Mouse (Mus musculus) embryo, embryonic 10.5 days (tissue): ENCODE results near the gene Arhgef10l.

Experiments
- DNase-seq: peaks from one replicate; pipeline ENCODE4 v3.0.0-alpha.2; 2015; ENCODE audit warnings: low spot score

The Arhgef10l gene

DNA sequence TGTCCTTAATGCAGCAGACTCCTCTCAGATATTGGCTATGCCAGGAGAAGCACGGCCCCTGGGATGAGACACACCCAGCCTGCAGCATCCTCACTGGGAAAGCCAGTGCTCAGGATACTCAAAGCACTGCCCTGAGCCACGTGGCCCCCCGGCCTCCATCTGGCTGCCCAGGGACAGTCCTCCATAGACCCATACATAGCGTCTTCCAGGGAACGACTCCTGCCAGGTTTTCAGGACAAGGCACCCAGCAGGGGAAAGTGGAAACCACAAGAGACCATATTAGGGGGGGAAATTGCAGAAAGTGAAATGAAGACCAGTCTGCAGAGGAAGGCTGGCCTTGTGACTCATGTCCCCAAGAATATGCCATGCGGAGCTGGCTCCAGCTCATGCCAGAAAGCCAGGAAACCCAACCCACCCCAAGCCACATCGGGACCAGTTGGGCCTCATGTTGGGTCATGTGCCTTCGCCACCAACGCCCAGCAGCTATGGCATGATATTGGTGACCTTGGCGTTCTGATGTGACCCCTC lies 30.9 kb downstream of the Arhgef10l start:
- DNase-seq, result no peak

DNA sequence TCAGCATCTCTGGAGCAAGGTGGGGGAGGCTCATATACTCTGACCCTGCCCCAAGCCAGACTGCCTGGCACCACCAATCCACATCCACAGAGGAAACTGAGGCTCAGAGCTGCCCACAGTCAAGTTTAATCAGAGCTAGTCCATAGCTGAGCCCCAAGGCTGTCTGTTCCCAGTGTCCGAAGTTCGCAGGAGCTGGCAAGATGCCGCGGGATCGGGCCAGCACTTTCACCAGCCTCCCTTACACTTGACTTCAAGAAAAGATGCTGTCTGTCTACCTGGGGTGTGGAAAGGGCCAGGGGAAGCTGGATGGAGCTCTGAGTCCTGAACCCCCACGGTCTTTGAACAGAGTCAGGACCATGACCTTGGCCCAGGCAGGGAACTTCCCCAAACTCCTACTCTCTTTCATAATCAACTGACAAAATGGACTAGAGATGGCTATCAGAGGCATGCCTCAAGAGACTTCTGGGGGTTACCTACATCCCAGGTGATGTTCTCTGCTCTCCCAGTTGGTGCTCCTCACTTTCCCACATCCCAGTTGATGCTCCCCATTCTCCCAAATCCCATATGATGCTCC lies 34.4 kb downstream of the Arhgef10l start:
- DNase-seq, result no peak

DNA sequence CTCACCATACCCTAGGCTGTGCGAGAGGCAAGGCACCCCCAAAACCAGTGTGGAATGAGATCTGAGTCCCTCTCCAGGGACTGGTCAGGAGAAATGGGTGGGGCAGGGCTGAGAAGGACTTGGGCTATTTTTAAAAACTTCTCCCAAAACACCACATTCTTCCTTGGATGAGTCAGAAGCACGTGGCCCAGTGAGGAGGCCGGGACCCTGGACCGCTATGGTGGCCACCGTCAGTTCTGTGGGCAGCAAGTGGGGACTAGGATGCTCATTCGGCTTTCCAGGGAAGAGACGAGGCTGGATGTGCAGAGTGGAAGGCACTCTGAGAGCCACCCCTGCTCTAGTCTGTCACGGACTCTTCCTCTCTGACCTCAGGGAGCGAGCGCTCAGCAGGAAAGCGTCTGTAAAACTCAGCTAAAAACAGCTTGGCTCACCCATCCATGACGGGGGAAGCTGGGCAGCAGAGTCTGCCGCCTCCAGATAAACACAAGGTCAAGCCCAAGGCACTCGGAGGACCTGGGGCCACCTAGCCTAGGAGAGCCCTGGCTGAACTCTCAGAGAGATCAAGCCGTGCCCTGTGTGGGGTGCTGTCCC lies 35.1 kb downstream of the Arhgef10l start:
- no peak for DNase-seq

DNA sequence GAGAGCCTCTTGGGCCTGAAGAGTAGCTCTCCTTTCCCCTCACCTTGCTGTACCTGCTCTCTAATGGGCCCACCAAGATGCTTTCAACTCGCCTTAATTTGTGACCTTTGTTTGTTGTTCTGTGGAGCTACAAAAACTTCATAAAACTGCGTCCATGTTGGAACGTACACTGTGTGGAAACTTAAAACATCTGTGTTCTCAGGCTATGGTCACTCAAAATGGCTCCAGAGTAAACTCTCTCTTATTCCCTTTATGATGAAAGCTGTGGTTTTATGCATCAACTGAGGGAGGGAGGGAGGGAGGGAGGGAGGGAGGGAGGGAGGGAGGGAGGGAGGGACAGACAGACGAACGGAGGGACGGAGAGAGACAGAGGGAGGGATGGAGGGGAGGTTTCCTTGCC lies 35.7 kb downstream of the Arhgef10l start:
- DNase-seq, result no peak

DNA sequence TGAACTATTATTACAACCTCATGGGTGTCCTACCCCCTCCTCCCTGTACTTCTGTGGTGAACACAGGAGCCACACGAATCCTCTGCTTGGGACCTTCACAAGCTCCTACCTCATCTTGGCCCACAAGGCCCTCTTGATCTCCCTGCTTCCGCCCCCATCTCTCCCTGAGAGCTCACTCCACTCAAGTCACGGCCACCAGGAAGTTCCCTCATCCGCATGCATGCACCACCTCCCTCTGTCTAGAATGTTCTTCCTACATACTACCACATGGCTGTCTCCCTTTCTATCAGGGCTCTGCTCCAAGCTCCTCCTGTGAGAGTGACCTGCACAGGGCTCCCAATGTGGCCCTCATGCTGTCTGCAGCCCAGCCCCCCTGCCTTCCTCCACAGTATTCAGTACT lies 36.8 kb downstream of the Arhgef10l start:
- no peak for DNase-seq

DNA sequence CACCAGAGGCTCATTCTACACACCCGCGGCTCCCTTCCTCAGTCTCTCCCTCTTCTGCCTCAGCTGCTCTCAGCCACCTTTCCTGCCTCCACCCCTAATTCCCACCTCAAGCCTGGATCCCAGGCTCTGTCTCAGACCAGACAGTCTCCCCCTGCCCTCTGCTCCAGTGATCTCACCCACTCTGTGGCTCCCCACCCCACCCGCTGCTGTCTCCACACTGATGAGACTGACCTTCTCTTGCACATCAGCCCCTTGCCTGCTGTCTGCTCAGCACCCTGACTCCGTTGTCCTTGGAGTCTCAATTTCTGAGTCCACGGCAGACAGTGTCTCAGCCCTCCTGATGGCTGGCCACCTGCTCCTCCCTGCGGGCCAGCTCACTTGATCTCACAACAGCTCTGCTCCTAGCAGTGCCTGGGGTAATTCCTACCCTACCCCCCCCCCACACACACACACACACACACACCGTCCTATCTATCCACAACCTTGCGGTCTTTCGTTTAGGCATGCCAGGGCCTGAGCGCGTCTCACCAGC lies 37.3 kb downstream of the Arhgef10l start:
- DNase-seq, result no peak

DNA sequence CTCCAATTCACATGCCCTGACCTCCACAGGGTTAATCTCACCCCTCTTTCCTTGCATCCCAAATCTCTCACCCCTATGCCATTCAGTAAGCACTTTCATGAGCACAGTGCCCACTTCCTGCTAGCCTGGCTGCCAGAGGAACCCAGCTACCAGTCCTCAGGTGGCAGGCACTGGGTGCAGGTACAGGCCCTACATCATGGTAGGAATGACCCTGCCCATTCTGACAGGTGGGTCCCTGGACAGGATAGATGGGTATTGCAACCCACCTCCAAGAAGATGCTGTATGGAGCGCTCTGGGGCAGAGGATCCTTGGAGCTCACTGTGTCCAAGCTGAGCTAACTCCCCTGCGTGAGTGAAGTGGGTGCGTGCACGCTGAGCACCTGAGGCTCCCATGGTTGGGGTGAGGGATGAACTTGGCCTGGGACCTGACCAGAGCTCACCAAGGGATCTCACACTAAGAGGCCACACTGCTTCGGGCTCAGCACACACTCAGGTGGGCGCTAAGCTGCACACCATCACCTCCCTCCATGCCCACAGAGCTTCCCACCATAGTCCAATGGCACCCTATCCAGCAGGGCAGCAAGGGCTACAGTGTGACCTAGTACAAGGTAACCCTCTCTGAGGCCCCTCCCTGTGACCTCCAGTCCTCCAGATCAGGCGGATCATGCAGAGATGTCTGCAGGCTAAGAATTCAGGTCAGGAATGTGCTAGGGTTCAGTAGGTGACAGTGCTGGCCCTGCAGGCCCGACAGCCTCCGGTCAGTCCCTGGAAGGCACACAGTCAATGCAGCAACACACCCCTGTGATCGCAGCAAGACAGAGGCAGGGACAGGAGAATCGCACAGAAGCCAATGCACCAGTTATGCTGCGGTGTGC lies 39.9 kb downstream of the Arhgef10l start:
- no peak for DNase-seq

DNA sequence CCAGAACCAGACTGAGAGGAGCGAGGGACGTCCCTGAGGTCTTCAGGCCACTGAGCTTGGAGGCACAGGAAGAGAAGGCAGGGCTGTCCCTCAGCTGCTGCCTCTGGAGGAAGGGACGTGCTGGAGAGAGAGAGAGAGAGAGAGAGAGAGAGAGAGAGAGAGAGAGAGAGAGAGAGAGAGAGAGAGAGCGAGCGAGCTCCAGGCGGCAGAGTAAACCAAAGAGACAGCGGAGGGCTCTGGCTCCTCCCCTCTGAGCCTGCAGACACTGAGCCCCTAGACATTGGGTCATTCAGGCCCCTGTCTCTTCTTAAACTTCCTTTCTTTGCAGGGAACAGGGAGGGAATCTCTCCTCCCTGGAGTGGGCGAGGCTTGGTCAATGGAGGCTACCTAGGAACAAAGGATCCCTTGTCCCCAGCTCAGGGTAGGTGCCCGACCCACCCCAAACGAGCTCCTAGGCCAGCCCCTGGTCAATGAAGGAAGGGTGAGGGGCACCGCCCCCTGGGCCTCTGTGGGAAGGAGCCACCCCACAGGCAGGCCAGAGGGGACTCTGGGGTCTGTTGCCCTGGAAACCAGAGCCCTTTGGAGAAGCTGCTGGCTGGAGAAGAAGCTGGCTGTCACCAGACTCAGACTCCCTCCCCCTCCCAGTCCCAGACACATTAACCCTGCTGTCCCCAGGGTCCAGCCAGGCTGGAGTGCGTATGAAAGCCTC lies 41.2 kb downstream of the Arhgef10l start:
- DNase-seq, result peak; percentile 97

DNA sequence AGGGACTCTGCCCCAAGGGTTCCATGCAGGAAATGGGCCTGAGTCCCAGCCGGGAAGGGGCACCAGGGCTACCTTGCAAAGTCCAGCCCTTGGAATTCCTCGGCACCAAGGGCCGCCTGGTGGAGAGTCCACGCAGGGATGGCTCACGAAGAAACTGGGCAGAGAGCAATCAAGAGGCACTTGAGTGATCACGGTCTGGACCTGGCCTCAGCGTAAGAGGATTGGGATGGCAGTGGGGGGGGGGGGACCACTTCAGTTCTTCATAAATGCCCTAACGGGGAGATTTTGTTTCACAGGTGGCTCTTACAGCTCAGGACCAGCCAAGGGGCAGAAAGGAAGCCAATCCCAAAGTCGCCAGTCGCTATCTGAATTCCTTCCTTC lies 41.7 kb downstream of the Arhgef10l start:
- peak; percentile 55 for DNase-seq

DNA sequence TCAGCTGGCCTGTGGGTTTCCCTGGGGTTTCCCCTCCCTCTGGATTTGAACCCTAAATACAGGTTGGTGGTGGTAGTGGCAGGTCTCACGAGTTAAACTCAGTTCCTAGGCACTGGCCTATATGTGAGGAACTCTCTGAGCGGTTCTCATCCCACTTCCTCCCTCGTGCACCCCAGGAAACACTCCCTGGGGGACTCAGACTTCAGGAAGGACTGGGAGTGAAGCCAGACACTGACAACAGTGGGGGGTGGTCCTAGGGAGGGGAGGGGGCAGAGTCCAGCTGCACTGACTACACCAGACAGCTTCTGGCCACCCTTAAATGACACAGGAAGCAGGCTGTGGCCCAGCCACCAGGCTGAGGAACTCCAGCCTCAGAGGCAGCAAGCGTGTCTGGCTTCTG lies 43.0 kb downstream of the Arhgef10l start:
- DNase-seq, result no peak

DNA sequence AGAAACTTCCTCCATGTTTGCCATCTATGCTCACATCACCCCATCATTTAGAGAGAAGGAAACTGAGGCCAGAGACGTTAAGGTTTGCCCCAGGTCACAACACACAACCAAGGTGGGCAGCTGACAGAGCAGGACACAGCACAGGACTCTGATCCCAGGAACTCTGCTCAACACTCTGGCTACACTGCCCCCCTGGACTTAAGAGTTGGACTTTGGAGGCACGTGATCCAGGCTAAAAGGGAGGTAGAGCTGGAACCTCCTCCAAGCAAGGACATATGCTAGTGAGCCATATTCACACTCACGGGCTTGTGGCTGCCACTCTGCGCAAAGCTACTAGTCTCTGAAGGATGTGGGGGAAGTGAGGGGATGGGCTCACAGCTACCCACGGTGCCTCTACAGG lies 45.3 kb downstream of the Arhgef10l start:
- DNase-seq, result no peak

DNA sequence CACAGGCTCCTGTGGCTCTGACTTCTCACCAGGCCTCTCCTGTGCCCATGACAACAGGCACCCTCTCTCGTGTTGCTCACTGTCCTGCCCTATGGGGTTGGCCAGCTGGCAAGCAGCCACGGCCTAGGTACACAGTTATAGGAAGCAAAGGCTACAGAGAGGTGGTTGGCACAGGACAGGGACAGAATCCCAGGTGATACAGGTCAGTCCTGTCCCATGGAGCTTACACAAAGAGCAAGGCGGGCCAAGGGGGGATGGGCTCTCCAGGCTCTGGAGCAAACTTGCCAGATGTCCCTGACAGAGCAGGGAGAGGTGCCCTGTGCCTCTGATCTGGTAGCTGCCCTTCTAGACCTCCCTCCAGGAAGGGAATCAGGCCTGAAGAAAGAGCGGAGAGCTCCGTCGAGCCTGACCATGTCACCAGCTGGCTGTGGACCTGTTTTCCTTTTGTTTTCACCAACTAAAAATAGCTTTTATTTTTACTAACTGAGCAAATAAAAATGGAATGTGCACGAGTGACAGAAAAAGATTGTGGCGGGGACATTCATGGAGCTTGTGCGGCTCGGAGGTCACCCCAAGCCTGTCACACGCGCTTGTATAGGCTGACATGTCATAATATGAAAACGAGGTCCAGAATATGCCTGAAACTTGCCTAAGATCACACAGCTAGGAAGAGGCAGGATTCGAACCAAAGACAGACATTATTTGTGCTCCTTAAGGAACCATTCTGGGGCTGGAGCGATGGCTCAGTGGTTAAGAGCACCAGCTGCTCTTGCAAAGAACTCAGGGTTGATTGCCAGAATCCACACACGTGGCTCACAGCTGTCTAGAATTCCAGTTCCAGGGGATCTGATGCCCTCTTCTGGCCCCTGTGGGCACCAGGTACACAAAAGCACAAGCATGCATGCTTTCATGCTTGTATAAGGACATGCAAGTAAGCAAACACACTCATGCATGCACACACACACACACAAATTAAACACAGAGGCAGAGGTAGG lies 48.1 kb downstream of the Arhgef10l start:
- peak; percentile 63 for DNase-seq

DNA sequence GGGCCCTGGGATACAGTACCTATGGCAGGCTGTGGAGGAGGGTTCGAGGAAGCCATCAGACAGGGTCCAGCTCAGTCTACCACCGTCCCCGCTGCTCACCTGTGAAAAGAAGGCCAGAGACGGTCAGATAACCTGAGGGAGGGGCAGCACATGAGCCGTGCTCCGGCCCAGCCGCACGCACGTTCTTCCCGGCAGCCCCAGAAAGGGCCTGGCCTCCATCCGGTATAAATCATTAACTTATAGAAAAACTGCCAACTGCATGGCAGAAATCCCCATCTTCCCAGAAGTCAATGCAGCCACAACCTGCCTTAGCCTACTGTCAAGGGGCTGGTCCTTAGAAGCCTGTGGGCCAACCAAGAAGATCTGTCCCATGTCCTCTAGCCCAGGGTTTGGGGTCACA lies 48.9 kb downstream of the Arhgef10l start:
- no peak for DNase-seq

DNA sequence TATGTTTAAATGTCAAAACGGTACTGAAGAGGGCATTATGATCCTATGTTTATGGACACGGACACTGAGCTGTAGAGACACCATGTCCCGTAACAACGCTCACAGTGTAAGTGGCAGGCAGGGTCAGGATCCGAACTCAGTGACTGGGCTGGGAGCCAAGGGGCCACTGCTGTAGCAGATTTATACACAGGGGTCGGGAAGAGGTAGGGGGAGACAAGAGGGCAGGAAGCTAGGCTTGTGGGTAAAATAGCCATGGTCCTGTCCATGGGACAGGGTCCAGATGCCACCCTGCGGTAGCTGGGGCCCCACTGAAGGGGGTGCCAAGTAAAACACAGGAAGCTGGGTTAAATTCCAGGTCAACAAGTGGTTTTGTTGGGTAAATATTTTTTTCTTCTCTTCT lies 49.6 kb downstream of the Arhgef10l start:
- no peak for DNase-seq

DNA sequence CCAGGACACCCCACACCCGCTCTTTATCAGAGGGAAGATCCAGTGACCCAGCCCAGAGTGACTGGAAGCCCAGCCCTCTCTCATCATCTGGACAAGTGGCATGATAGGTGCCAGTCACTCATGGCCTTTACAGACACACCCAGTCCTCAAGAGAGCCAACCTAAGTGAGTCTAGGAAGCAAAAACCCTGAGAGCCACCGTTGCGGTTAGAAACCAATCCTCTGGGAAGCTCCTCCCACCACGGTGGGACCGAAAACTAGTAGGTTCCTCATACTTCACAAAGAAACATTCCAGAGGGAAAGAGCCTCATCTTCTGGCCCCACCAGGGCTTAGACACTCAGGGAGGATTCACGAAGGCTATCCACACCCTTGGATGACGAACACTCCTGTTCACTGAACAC lies 50.0 kb downstream of the Arhgef10l start:
- DNase-seq, result no peak

DNA sequence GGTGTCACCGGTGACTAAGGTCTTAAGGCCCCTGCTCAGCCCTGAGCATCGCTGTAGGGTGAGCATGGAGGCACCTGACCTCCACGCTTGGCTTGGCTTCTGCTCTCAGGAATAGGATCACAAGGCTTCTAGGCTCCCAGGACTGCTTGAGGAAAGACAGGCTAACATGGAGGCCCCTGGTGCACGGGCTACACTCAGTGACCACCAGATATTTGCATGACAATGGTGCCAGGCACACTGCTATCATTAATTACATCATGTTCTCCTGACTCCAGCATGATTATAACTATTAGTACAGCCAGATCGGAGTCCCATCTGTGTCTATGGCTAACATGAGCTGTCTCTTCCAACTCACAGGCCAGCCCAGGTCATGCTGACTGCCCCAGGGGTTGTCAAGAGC lies 51.3 kb downstream of the Arhgef10l start:
- DNase-seq, result no peak

DNA sequence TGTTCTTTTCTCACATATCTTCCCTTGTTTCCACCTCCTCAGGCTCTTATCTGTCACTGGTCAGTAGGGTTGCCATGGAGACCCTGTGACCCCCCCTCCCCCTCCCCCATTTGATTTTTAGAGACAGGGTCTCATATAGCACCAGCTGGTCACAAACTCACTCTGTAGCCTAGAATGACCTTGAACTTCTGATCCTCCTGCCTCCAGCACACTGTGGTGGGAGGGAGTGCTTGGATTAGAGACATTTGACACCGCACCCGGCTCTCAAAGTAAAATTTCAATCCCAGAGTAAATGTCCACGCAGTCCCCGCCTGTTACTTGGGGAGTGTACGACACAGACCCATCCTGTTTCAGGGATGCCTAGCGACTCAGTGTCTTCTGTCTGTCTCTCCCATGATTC lies 51.7 kb downstream of the Arhgef10l start:
- DNase-seq, result peak; percentile 29

DNA sequence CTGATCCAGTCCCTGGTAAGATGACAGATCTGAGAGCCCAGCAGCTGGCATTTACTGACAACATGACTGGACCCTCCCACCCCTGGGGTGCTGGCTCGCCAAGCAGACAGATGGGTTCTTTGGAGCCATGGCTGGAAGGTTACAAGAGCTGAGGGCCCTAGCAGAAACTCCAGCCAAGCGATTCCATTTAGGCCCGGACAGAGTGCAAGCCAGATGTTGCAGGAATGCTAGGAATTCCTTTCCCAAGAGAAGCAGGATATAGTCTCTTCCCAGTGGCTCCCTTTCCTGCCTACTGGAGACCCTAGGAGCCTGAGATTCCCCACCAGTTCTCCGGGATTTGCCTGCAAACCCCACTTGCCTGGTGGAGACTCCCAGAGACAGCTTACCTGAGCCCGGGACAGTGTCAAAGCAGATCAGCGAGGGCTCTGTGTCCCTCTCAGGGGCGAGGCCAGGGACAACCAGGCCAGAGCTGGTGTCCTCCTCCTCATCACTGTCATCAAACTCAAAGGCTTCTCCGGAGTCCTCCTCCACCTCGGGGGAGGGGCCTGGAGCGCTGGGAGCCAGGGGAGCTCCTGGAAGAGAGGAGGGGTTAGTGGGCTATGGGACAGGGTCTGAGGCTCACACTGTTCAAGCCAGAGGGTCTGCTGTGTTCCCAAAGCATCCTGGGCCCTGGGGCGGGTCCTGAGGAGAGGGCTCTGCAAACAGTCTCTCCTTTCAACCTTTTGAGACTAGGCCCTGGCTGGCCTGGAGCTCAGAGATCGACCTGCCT lies 54.8 kb downstream of the Arhgef10l start:
- peak; percentile 45 for DNase-seq

DNA sequence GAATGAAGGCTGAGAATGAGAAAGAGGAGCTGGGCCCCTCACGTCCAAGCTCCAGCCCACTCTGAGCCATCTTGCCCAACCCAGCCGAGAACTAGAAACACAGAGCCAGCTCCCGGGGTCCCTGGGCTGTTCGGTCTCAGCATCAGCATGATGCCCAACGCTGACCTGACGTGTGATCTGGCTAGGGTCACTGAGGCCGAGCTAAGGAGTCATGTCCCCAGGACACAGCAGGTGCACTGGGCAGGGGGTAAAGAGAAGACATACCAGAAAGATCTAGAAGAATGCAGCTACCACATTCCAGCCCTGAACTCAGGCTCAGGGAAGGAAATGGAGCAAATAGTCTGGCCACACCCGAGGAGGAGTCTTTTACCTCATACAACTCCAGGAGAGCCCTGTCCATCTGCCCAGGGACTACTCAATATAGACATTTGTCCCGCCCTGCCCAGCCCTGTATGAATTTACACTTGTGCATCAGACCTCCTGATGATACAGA lies 57.5 kb downstream of the Arhgef10l start:
- DNase-seq, result no peak

DNA sequence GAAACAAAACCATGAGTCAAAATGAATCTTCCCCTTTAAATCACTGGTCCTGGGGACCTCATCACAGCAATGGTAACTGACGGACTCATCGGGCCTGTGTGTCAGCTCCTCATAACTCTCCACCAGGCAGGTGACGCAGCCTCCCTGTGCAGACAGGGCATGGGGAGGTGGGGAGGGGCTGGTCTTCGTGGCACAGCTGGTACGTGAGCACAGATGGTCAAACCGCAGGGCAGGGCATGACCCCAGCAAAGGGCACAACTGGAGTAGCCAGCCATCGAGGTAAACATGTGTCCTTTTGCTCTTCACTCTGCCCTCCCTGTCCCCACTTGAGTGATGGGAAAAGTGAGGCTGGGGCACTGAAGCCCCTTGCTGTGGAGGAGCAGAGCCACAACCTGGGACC lies 59.0 kb downstream of the Arhgef10l start:
- no peak for DNase-seq
